Mouse (Mus musculus) gonadal fat pad, adult 2 months (tissue): ENCODE data around the gene Psmd3. TPM values are rescaled to one million over a fixed set of nuclear protein-coding genes. Genes with fewer than 3 reads are reported as not detected.
"Not testable (repeated sequence)": the region's sequence is repeated elsewhere in the genome, so short reads cannot be mapped to it uniquely, and the experiment has no call there.

Source experiments
- DNase-seq: peaks from one replicate; pipeline ENCODE4 v3.0.0-alpha.2; 2012; ENCODE audit warnings: low read depth
- polyA plus RNA-seq: library from polyadenylated mRNA; depleted of rRNA; stranded (reverse); fragments of >200 nt; gene quantifications from 2 replicates; pipeline ENCODE4 v1.2.3, GENCODE M21; 2012; rRNA removed

Psmd3 gene
- 184 and 186 TPM in 2 replicates for polyA plus RNA-seq

GRCm38 (mm10) chr11:98681786-98682745 is at the start of gene Psmd3:
Psmd3 (plus strand) TSS chr11:98682554.
- DNase-seq = peak; percentile 92

- not testable (repeated sequence) for DNase-seq
These were observed 46.9 kb upstream of the Psmd3 start for GRCm38 (mm10) chr11:98635312-98635970.

GRCm38 (mm10) chr11:98637501-98637900 is 44.9 kb upstream of the Psmd3 start:
- no peak for DNase-seq

GRCm38 (mm10) chr11:98640091-98640490 is 42.3 kb upstream of the Psmd3 start:
- DNase-seq = no peak

- no peak for DNase-seq
These were observed 37.6 kb upstream of the Psmd3 start for GRCm38 (mm10) chr11:98644757-98645156.

- no peak for DNase-seq
These were observed 36.4 kb upstream of the Psmd3 start for GRCm38 (mm10) chr11:98645946-98646345.

GRCm38 (mm10) chr11:98646459-98646858 is 35.9 kb upstream of the Psmd3 start, which contains the start of gene Gsdma2:
Gsdma2 (plus strand) TSS chr11:98646759.
- no peak for DNase-seq

- not testable (repeated sequence) for DNase-seq
These were observed 27.3 kb upstream of the Psmd3 start for GRCm38 (mm10) chr11:98655076-98655475.

GRCm38 (mm10) chr11:98660517-98660916 is 21.8 kb upstream of the Psmd3 start:
- no peak for DNase-seq

- DNase-seq = no peak
These were observed 18.3 kb upstream of the Psmd3 start, which contains the start of gene Gsdma for GRCm38 (mm10) chr11:98664091-98664490. Gsdma (plus strand) TSS chr11:98664351.

GRCm38 (mm10) chr11:98668984-98669383 is 13.4 kb upstream of the Psmd3 start:
- DNase-seq = no peak

- no peak for DNase-seq
These were observed 11.0 kb upstream of the Psmd3 start for GRCm38 (mm10) chr11:98671284-98671815.

- no peak for DNase-seq
These were observed 10.5 kb upstream of the Psmd3 start for GRCm38 (mm10) chr11:98671857-98672256.

GRCm38 (mm10) chr11:98672482-98672881 is 9.9 kb upstream of the Psmd3 start:
- no peak for DNase-seq

GRCm38 (mm10) chr11:98673136-98673535 is 9.2 kb upstream of the Psmd3 start:
- not testable (repeated sequence) for DNase-seq

- no peak for DNase-seq
These were observed 6.5 kb upstream of the Psmd3 start for GRCm38 (mm10) chr11:98675829-98676363.

GRCm38 (mm10) chr11:98680023-98680422 is 2.3 kb upstream of the Psmd3 start:
- no peak for DNase-seq

GRCm38 (mm10) chr11:98680595-98680994 is 1.8 kb upstream of the Psmd3 start:
- DNase-seq = not testable (repeated sequence)

GRCm38 (mm10) chr11:98681186-98681585 is 1.2 kb upstream of the Psmd3 start:
- DNase-seq = no peak

- no peak for DNase-seq
These were observed 457 bp downstream of the Psmd3 start for GRCm38 (mm10) chr11:98682811-98683210.

GRCm38 (mm10) chr11:98685642-98686041 is 3.3 kb downstream of the Psmd3 start:
- DNase-seq = no peak

- no peak for DNase-seq
These were observed 4.6 kb downstream of the Psmd3 start for GRCm38 (mm10) chr11:98686976-98687375.
